Mouse (Mus musculus) kidney, postnatal 0 days (tissue): ENCODE results near the gene Ces1e. TPM values are rescaled to one million over a fixed set of nuclear protein-coding genes. Genes with fewer than 3 reads are reported as not detected.
"Not testable (repeated sequence)": the region's sequence is repeated elsewhere in the genome, so short reads cannot be mapped to it uniquely, and the experiment has no call there.

Source experiments
- ATAC-seq: fragments of 200-750 bp; cut with Nextera tagmentation; replicated peaks from 2 replicates; pipeline ENCODE4 v1.8.0; 2017; ENCODE audit warnings: low read depth, moderate number of reproducible peaks, moderate TSS enrichment, moderate library complexity; ENCODE audit not compliant: low FRiP score
- DNase-seq: peaks from one replicate; pipeline ENCODE4 v3.0.0-alpha.2; 2016; ENCODE audit warnings: low spot score
- H3K27ac ChIP-seq: fragments of 300-500 bp; sonication (generic); 2 replicates; pipeline ENCODE4 v1.5.1; 2014; ENCODE audit warnings: mild to moderate bottlenecking
- H3K27me3 ChIP-seq: fragments of 300-500 bp; sonication (generic); 2 replicates; pipeline ENCODE4 v1.6.1; 2014; ENCODE audit warnings: low read length, mixed read lengths; ENCODE audit not compliant: insufficient read depth
- H3K36me3 ChIP-seq: fragments of 300-500 bp; sonication (generic); 2 replicates; pipeline ENCODE4 v1.6.1; 2014; ENCODE audit warnings: low read length, mixed read lengths; ENCODE audit not compliant: insufficient read depth
- H3K4me1 ChIP-seq: fragments of 300-500 bp; sonication (generic); replicated peaks from 2 replicates; pipeline ENCODE4 v1.6.1; 2014; ENCODE audit warnings: antibody characterized with exemption, low read length, mixed read lengths; ENCODE audit not compliant: insufficient read depth
- H3K4me2 ChIP-seq: fragments of 300-500 bp; sonication (generic); 2 replicates; pipeline ENCODE4 v1.6.1; 2014; ENCODE audit warnings: mild to moderate bottlenecking, low read length, moderate library complexity, mixed read lengths
- H3K4me3 ChIP-seq: fragments of 300-500 bp; sonication (generic); replicated peaks from 2 replicates; pipeline ENCODE4 v1.5.1; 2014; ENCODE audit warnings: low read depth, low read length
- H3K9ac ChIP-seq: fragments of 300-500 bp; sonication (generic); 2 replicates; pipeline ENCODE4 v1.6.1; 2014; ENCODE audit warnings: low read depth, low read length
- H3K9me3 ChIP-seq: fragments of 300-500 bp; sonication (generic); replicated peaks from 2 replicates; pipeline ENCODE4 v1.6.1; 2016; ENCODE audit warnings: low read length, inconsistent platforms, mixed read lengths
- CTCF ChIP-seq: IDR thresholded peaks from 2 replicates; pipeline ENCODE4 v1.5.1; 2016; ENCODE audit warnings: antibody characterized with exemption, low read depth, mild to moderate bottlenecking, moderate library complexity
- WGBS: fragments of 180-500 bp; shearing (Covaris S2); extraction: QIAGEN DNeasy Blood & Tissue Kit; methylation state at CpG from one replicate; pipeline ENCODE4 v1.1.7; 2014; 5-methylcytosine and 5-hydroxymethylcytosine counted together
- polyA plus RNA-seq: library from polyadenylated mRNA; unstranded; fragments of >200 nt; fragmentation: Nextera tagmentation; extraction: Ambion mirVana; gene quantifications from 2 replicates; pipeline ENCODE4 v1.2.1, GENCODE M21; 2015

The Ces1e gene
- polyA plus RNA-seq, 1 experiment from 2014 or later = 2.7 TPM

GRCm38 (mm10) chr8:93221896-93222295 is 7.5 kb downstream of the Ces1e start:
- DNase-seq = no peak
- Histone ChIP-seq H3K4me3 (no peak overlapping the region), H3K27me3 (no peaks in the 10 kb centered on the region), H3K27ac (no peak overlapping the region), H3K4me2 (no peak overlapping the region), H3K4me1 (no peaks in the 10 kb centered on the region), H3K9ac (no peak overlapping the region), H3K9me3 (no peaks in the 10 kb centered on the region), H3K36me3 (no peaks in the 10 kb centered on the region)
- ATAC-seq = no peak
- 69% methylated on average over 3 of the region's 3 CpGs for WGBS
- no peak for TF ChIP-seq CTCF

- peak; percentile 61 for TF ChIP-seq CTCF
- H3K4me2 ChIP-seq = no peak overlapping the region
- ATAC-seq (no peak), DNase-seq (no peak)
- H3K27ac ChIP-seq = no peak overlapping the region
- WGBS = 57% methylated on average over 4 of the region's 4 CpGs
- H3K9ac ChIP-seq = no peak overlapping the region
- H3K4me3 ChIP-seq = no peak overlapping the region
- no peaks in the 10 kb centered on the region for H3K9me3 ChIP-seq
- no peaks in the 10 kb centered on the region for H3K36me3 ChIP-seq
- H3K4me1 ChIP-seq = no peaks in the 10 kb centered on the region
- H3K27me3 ChIP-seq = no peaks in the 10 kb centered on the region
These were observed 11.6 kb downstream of the Ces1e start for GRCm38 (mm10) chr8:93217867-93218266.

- Histone ChIP-seq H3K4me1 (no peaks in the 10 kb centered on the region), H3K4me2 (no peak overlapping the region), H3K27ac (no peak overlapping the region), H3K4me3 (no peak overlapping the region), H3K36me3 (no peaks in the 10 kb centered on the region), H3K27me3 (no peaks in the 10 kb centered on the region), H3K9ac (no peak overlapping the region), H3K9me3 (no peaks in the 10 kb centered on the region)
- TF ChIP-seq CTCF = no peak
- 42% methylated on average over 1 of the region's 1 CpGs for WGBS
- ATAC-seq (no peak), DNase-seq (no peak)
These were observed 12.0 kb downstream of the Ces1e start for GRCm38 (mm10) chr8:93217375-93217774.

GRCm38 (mm10) chr8:93211091-93211490 is 18.3 kb downstream of the Ces1e start:
- Histone ChIP-seq H3K9ac (no peak overlapping the region), H3K27me3 (no peaks in the 10 kb centered on the region), H3K4me1 (no peaks in the 10 kb centered on the region), H3K9me3 (no peaks in the 10 kb centered on the region), H3K27ac (no peak overlapping the region), H3K4me3 (no peak overlapping the region), H3K4me2 (no peak overlapping the region), H3K36me3 (no peaks in the 10 kb centered on the region)
- ATAC-seq (no peak), DNase-seq (no peak)
- TF ChIP-seq CTCF = no peak

GRCm38 (mm10) chr8:93199146-93199545 is 30.3 kb downstream of the Ces1e start:
- WGBS = 56% methylated on average over 7 of the region's 7 CpGs

GRCm38 (mm10) chr8:93197685-93198525 is 31.5 kb downstream of the Ces1e start, which contains the start of gene Ces1d:
Ces1d (minus strand) TSS chr8:93197838.
- no peak; the same call in 1 of the 2 replicates for ATAC-seq

More at GRCm38 (mm10) chr8:93199146-93199545, 30.3 kb downstream of the Ces1e start:
- H3K36me3 ChIP-seq, H3K9me3 ChIP-seq, ATAC-seq, H3K4me1 ChIP-seq, H3K27me3 ChIP-seq, H3K4me2 ChIP-seq, H3K27ac ChIP-seq, DNase-seq, H3K4me3 ChIP-seq, H3K9ac ChIP-seq: not testable (repeated sequence)

GRCm38 (mm10) chr8:93196436-93196835 is 33.0 kb downstream of the Ces1e start:
- H3K9me3 ChIP-seq = no peaks in the 10 kb centered on the region
- WGBS = 91% methylated on average over 5 of the region's 5 CpGs
- H3K27me3 ChIP-seq = no peaks in the 10 kb centered on the region
- H3K4me1 ChIP-seq = no peaks in the 10 kb centered on the region
- no peak overlapping the region for H3K9ac ChIP-seq
- no peak for ATAC-seq
- no peak overlapping the region for H3K4me2 ChIP-seq
- no peak overlapping the region for H3K27ac ChIP-seq
- TF ChIP-seq CTCF = no peak
- no peaks in the 10 kb centered on the region for H3K36me3 ChIP-seq
- no peak overlapping the region for H3K4me3 ChIP-seq
- DNase-seq = no peak

More at GRCm38 (mm10) chr8:93197685-93198525, 31.5 kb downstream of the Ces1e start, which contains the start of gene Ces1d:
- H3K9ac ChIP-seq = no peak within 1 kb of the TSS
- no peak for TF ChIP-seq CTCF
- H3K4me3 ChIP-seq = no peak within 1 kb of the TSS
- no peaks in the 10 kb centered on the region for H3K9me3 ChIP-seq
- H3K4me1 ChIP-seq = no peaks in the 10 kb centered on the region
- WGBS = 72% methylated on average over 8 of the region's 8 CpGs
- no peak within 1 kb of the TSS for H3K4me2 ChIP-seq
- no peak within 1 kb of the TSS for H3K27ac ChIP-seq
- no peak for DNase-seq
- no peaks in the 10 kb centered on the region for H3K27me3 ChIP-seq
- H3K36me3 ChIP-seq = no peaks in the 10 kb centered on the region
